Mouse (Mus musculus): ENCODE data around the gene Tlnrd1. TPM values are rescaled to one million over a fixed set of nuclear protein-coding genes. Genes with fewer than 3 reads are reported as not detected.

The Tlnrd1 gene
- polyA plus RNA-seq, 1 experiment from 2014 or later, result 6.8 TPM

- H3K9ac ChIP-seq (replicated peaks), result no peak overlapping the region
- WGBS, result 40% methylated on average over 5 of the region's 5 CpGs
- no peak overlapping the region for H3K4me3 ChIP-seq
- no peak for ATAC-seq (replicated peaks)
- no peak overlapping the region for H3K27ac ChIP-seq (replicated peaks)
- H3K4me1 ChIP-seq, result no peaks in the 10 kb centered on the region
- no peak overlapping the region for H3K4me2 ChIP-seq (replicated peaks)
- no peaks in the 10 kb centered on the region for H3K36me3 ChIP-seq
- no peaks in the 10 kb centered on the region for H3K9me3 ChIP-seq
- no peaks in the 10 kb centered on the region for H3K27me3 ChIP-seq
Observed at GRCm38 (mm10) chr7:83852381-83853380, 31.4 kb downstream of the Tlnrd1 start.

- Histone ChIP-seq H3K36me3 (no peaks in the 10 kb centered on the region), H3K27ac (replicated peaks) (no peak overlapping the region), H3K4me1 (no peaks in the 10 kb centered on the region), H3K9ac (replicated peaks) (no peak overlapping the region), H3K4me2 (replicated peaks) (no peak overlapping the region), H3K27me3 (no peaks in the 10 kb centered on the region), H3K4me3 (no peak overlapping the region), H3K9me3 (no peaks in the 10 kb centered on the region)
- no peak for ATAC-seq (replicated peaks)
- 54% methylated on average over 5 of the region's 5 CpGs for WGBS
Observed at GRCm38 (mm10) chr7:83851569-83852380, 32.3 kb downstream of the Tlnrd1 start.

- no peaks in the 10 kb centered on the region for H3K27me3 ChIP-seq
- H3K4me2 ChIP-seq (replicated peaks), result no peak overlapping the region
- no peak overlapping the region for H3K9ac ChIP-seq (replicated peaks)
- no peak overlapping the region for H3K27ac ChIP-seq (replicated peaks)
- no peaks in the 10 kb centered on the region for H3K4me1 ChIP-seq
- WGBS, result 58% methylated on average over 5 of the region's 5 CpGs
- ATAC-seq (replicated peaks), result no peak
- H3K4me3 ChIP-seq, result no peak overlapping the region
- H3K36me3 ChIP-seq, result no peaks in the 10 kb centered on the region
- H3K9me3 ChIP-seq, result no peaks in the 10 kb centered on the region
Observed at GRCm38 (mm10) chr7:83847187-83848075, 36.7 kb downstream of the Tlnrd1 start.

DNA sequence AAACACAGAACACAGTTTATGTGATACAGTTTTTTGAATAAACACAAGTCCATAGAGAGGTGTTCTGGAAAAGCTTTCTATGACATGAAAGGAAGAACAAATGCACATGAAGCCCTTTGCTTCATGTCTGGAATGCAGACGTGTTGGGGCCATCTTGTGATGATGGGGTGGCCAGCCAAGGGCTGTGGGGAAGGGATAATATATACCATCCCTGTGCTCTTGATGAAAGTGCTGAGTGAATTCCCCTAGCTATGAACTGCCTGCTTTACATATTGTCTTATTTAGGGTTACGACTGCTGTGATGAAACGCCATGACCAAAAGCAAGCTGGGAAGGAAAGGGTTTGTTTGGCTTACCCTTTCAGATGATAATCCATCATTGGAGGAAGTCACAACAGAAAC lies 39.3 kb downstream of the Tlnrd1 start:
- no peaks in the 10 kb centered on the region for H3K27me3 ChIP-seq
- H3K9me3 ChIP-seq, result no peaks in the 10 kb centered on the region
- no peak overlapping the region for H3K9ac ChIP-seq (replicated peaks)
- no peak for ATAC-seq (replicated peaks)
- no peak overlapping the region for H3K4me2 ChIP-seq (replicated peaks)
- WGBS, result 88% methylated on average over 3 of the region's 3 CpGs
- H3K4me3 ChIP-seq, result no peak overlapping the region
- H3K27ac ChIP-seq (replicated peaks), result no peak overlapping the region
- H3K36me3 ChIP-seq, result no peaks in the 10 kb centered on the region
- no peaks in the 10 kb centered on the region for H3K4me1 ChIP-seq

GRCm38 (mm10) chr7:83842486-83843259 lies 41.4 kb downstream of the Tlnrd1 start:
- WGBS, result 52% methylated on average over 6 of the region's 6 CpGs
- Histone ChIP-seq H3K9me3 (no peaks in the 10 kb centered on the region), H3K36me3 (no peaks in the 10 kb centered on the region), H3K4me2 (replicated peaks) (no peak overlapping the region), H3K4me1 (no peaks in the 10 kb centered on the region), H3K9ac (replicated peaks) (no peak overlapping the region), H3K4me3 (no peak overlapping the region), H3K27ac (replicated peaks) (no peak overlapping the region), H3K27me3 (no peaks in the 10 kb centered on the region)
- no peak for ATAC-seq (replicated peaks)

- no peak overlapping the region for H3K4me3 ChIP-seq
- WGBS, result 80% methylated on average over 2 of the region's 2 CpGs
Observed at GRCm38 (mm10) chr7:83840076-83840475, 44.0 kb downstream of the Tlnrd1 start.

GRCm38 (mm10) chr7:83838525-83839224 lies 45.4 kb downstream of the Tlnrd1 start:
- 0 out of 2 replicates have a peak overlapping the region, but pooled peaks have one; percentile 4 for H3K27ac ChIP-seq (replicated peaks)
- H3K36me3 ChIP-seq, result no peaks in the 10 kb centered on the region
- no peak overlapping the region for H3K9ac ChIP-seq (replicated peaks)
- no peak overlapping the region for H3K4me2 ChIP-seq (replicated peaks)
- no peaks in the 10 kb centered on the region for H3K27me3 ChIP-seq
- ATAC-seq (replicated peaks), result no peak
- no peaks in the 10 kb centered on the region for H3K4me1 ChIP-seq
- H3K4me3 ChIP-seq, result no peak overlapping the region
- no peaks in the 10 kb centered on the region for H3K9me3 ChIP-seq
- WGBS, result 78% methylated on average over 5 of the region's 5 CpGs

More at GRCm38 (mm10) chr7:83840076-83840475, 44.0 kb downstream of the Tlnrd1 start:
- no peak overlapping the region for H3K27ac ChIP-seq (replicated peaks)
- no peaks in the 10 kb centered on the region for H3K9me3 ChIP-seq
- H3K4me1 ChIP-seq, result no peaks in the 10 kb centered on the region
- no peak overlapping the region for H3K4me2 ChIP-seq (replicated peaks)
- no peak overlapping the region for H3K9ac ChIP-seq (replicated peaks)
- H3K27me3 ChIP-seq, result no peaks in the 10 kb centered on the region
- H3K36me3 ChIP-seq, result no peaks in the 10 kb centered on the region
- ATAC-seq (replicated peaks), result no peak

Other genes with a start within 250 kb of the Tlnrd1 start
- 0.98 and 1.0 TPM in 2 replicates for gene Il16, start 138.6 kb downstream of the Tlnrd1 start, polyA plus RNA-seq (2015; fragmentation: Nextera tagmentation; extraction: Ambion mirVana)
- gene Cfap161, start 89.4 kb downstream of the Tlnrd1 start, polyA plus RNA-seq (2015; fragmentation: Nextera tagmentation; extraction: Ambion mirVana), result 0.82 and 1.5 TPM in 2 replicates
- gene Mesd, start 161 bp upstream of the Tlnrd1 start, polyA plus RNA-seq (2015; fragmentation: Nextera tagmentation; extraction: Ambion mirVana), result 67.4 and 73.2 TPM in 2 replicates
- 0.70 and 0.72 TPM in 2 replicates for gene Cemip, start 202.2 kb upstream of the Tlnrd1 start, polyA plus RNA-seq (2015; fragmentation: Nextera tagmentation; extraction: Ambion mirVana)

Data from forebrain, embryonic 15.5 days (tissue).